Mouse (Mus musculus) embryonic facial prominence, embryonic 12.5 days (tissue): ENCODE results near the gene Krtap28-10. TPM values are rescaled to one million over a fixed set of nuclear protein-coding genes. Genes with fewer than 3 reads are reported as not detected.

Experiments used
- ATAC-seq: fragments of 200-750 bp; cut with Nextera tagmentation; 2 replicates; pipeline ENCODE4 v1.8.0; 2017; ENCODE audit not compliant: insufficient number of reproducible peaks, insufficient read depth, low FRiP score, low TSS enrichment
- H3K27ac ChIP-seq: fragments of 300-500 bp; sonication (generic); 2 replicates; pipeline ENCODE4 v1.5.1; 2016; ENCODE audit warnings: mild to moderate bottlenecking
- H3K27me3 ChIP-seq: fragments of 300-500 bp; sonication (generic); 2 replicates; pipeline ENCODE4 v1.6.1; 2016; ENCODE audit warnings: mild to moderate bottlenecking, moderate library complexity
- H3K36me3 ChIP-seq: fragments of 300-500 bp; sonication (generic); 2 replicates; pipeline ENCODE4 v1.6.1; 2016; ENCODE audit warnings: mild to moderate bottlenecking
- H3K4me1 ChIP-seq: fragments of 300-500 bp; sonication (generic); 2 replicates; pipeline ENCODE4 v1.6.1; 2016
- H3K4me2 ChIP-seq: fragments of 300-500 bp; sonication (generic); replicated peaks from 2 replicates; pipeline ENCODE4 v1.6.1; 2016; ENCODE audit warnings: mild to moderate bottlenecking, moderate library complexity
- H3K4me3 ChIP-seq: fragments of 300-500 bp; sonication (generic); 2 replicates; pipeline ENCODE4 v1.5.1; 2016; ENCODE audit warnings: mild to moderate bottlenecking
- H3K9ac ChIP-seq: fragments of 300-500 bp; sonication (generic); 2 replicates; pipeline ENCODE4 v1.6.1; 2016; ENCODE audit warnings: mild to moderate bottlenecking, moderate library complexity
- H3K9me3 ChIP-seq: fragments of 300-500 bp; sonication (generic); 2 replicates; pipeline ENCODE4 v1.6.1; 2016; ENCODE audit warnings: mild to moderate bottlenecking, moderate library complexity
- WGBS: fragments of 180-500 bp; shearing (Covaris S2); methylation state at CpG from one replicate; pipeline ENCODE4 v1.1.7; 2016; 5-methylcytosine and 5-hydroxymethylcytosine counted together
- polyA plus RNA-seq: library from polyadenylated mRNA; unstranded; fragments of >200 nt; fragmentation: Nextera tagmentation; extraction: Ambion mirVana; gene quantifications from 2 replicates; pipeline ENCODE4 v1.2.1, GENCODE M21; 2016

The Krtap28-10 gene
- polyA plus RNA-seq, 1 experiment from 2014 or later: not detected

DNA sequence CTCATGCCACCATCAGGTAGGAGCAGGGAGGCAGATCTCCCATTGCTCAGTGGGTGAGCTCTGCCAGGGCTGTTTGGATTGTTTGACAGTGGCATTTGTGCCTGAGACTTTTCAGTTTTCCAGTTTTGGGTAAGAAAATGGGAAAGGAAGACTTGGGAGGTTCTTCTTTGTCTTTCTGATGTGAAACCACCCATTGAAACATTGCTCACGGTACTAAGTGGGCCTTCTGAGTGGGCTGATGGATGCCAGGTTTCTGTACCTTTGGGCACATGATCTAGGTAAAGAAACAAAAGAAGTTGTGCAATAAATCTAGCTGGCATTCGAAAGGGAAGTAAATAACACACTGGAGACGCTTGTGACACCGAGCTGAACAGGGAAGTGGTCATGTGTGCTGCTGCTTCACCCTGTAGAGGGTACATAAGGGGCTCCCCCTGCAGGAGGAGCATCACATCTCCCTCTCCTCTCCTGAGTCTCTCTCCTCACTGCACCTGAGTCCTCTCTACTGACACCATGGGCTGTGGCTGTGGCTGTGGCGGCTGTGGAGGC is 2.7 kb upstream of the Krtap28-10 start, which contains the start of gene Gm47969:
Gm47969 (plus strand) TSS at position 51 of the 546 bp plus-strand sequence.
- Histone ChIP-seq H3K9me3 (no peaks in the 10 kb centered on the region), H3K4me1 (no peaks in the 10 kb centered on the region), H3K36me3 (no peaks in the 10 kb centered on the region), H3K9ac (no peak within 1 kb of the TSS), H3K27me3 (no peaks in the 10 kb centered on the region), H3K4me2 (no peak within 1 kb of the TSS), H3K27ac (no peak within 1 kb of the TSS), H3K4me3 (no peak within 1 kb of the TSS)
- 81% methylated on average over 5 of the region's 5 CpGs for WGBS
- no peak for ATAC-seq

DNA sequence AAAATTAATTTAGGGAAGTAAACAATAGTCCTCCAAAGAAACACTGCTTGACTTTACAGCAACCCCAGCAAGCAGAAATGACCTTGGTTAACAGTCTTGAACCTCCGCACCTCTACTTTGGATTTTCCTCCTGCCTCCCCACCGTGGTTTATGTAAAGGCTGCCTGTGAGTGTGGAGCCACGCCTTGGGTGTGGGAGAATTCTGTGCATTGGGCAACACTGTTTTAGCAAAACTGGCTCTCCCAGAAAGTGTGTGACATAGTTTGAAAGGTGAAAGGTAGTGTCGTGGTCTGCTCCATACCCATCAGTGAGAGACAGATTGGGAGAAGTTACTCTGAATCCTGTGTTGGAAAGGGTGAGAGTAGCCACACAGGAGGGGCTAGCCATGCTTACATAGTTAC is 3.2 kb downstream of the Krtap28-10 start:
- Histone ChIP-seq H3K36me3 (no peaks in the 10 kb centered on the region), H3K27me3 (no peaks in the 10 kb centered on the region), H3K9ac (no peak overlapping the region), H3K4me1 (no peaks in the 10 kb centered on the region), H3K4me2 (no peak overlapping the region), H3K9me3 (no peaks in the 10 kb centered on the region), H3K4me3 (no peak overlapping the region), H3K27ac (no peak overlapping the region)
- ATAC-seq: no peak
- WGBS: 72% methylated on average over 4 of the region's 4 CpGs

DNA sequence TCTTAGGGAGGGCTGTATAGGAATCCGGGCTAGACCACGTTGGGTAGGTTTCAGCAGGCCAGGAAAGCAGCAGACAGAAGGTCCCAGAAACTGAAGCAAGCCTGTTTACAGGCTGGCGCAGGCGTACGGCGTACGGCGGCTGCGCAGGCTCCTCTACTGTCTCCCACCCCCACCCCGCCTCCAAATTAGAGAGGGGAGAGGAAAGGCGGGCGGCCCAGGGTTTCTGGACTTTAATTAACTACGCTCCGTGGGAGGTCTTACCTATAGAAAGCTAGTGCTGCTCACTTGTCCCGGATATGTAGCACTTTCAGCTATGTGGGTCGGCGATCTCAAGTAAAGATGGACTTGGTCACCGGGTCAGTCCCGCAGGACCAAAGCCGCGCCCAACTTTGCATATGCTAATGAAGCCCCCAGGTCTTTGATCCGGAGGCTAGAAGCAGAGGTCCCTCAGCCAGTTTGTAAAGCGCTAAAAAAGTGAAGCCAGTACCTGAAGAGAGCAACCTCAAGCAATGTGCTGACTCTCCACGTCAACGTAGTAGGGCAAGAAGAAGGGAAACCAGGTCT is 4.1 kb downstream of the Krtap28-10 start, which contains the start of gene Slc19a3:
Slc19a3 (minus strand) TSS at position 340 of the 564 bp plus-strand sequence.
- Histone ChIP-seq H3K4me3 (peak within 1 kb of the TSS; percentile 46), H3K27ac (peak within 1 kb of the TSS; percentile 51; the same call in 1 of the 2 replicates), H3K9ac (peak within 1 kb of the TSS; percentile 46; the same call in 1 of the 2 replicates), H3K27me3 (no peaks in the 10 kb centered on the region), H3K4me1 (no peaks in the 10 kb centered on the region), H3K36me3 (no peaks in the 10 kb centered on the region), H3K4me2 (peak within 1 kb of the TSS; percentile 56), H3K9me3 (no peaks in the 10 kb centered on the region)
- peak; percentile 82; the same call in 1 of the 2 replicates for ATAC-seq
- WGBS: under 1% methylated on average over 25 of the region's 25 CpGs

DNA sequence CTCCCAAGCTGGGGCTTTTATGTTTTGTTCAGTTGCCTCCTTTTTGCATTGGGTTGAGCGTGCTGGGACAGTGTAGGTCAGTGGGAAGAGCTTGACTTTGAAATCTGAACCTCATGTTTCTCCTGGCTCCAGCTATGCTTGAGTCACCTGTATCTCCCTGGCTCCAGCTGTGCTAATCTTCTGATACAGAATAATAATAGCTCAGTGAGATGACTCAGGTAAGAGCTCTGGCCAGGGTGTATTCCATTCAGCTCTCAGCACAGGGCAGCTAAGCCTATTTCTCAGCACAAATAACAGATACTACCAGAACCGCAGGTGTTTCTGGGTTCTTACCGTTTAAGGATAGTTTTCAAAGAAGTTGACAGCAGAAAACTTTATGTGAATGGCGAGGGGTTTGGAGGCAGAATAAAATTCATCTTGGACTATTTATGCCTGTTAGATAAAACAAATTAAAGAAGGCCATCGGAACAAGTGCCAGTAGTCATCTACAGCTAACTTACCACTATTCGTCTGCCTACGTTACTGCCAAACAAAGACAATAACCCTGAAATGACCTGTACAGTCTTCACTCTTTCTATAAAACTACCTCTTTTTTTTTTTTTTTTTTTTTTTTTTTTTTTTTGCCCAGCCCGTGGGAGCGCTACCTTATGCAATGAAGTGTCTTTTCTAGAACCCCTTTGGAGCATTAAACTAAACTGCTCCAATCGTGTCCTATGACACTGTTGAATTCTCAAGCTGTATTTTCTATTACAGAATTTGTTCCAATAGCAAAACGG is 5.2 kb downstream of the Krtap28-10 start:
- Histone ChIP-seq H3K4me1 (no peaks in the 10 kb centered on the region), H3K9me3 (no peaks in the 10 kb centered on the region), H3K36me3 (no peaks in the 10 kb centered on the region), H3K9ac (no peak overlapping the region), H3K4me2 (no peak overlapping the region), H3K27me3 (no peaks in the 10 kb centered on the region), H3K27ac (no peak overlapping the region), H3K4me3 (no peak overlapping the region)
- 68% methylated on average over 11 of the region's 11 CpGs for WGBS
- ATAC-seq: no peak

- no peak overlapping the region for H3K4me2 ChIP-seq
- no peak overlapping the region for H3K4me3 ChIP-seq
- H3K27ac ChIP-seq: no peak overlapping the region
- no peaks in the 10 kb centered on the region for H3K4me1 ChIP-seq
- no peak for ATAC-seq
- WGBS: 71% methylated on average over 5 of the region's 5 CpGs
- no peaks in the 10 kb centered on the region for H3K27me3 ChIP-seq
- H3K36me3 ChIP-seq: no peaks in the 10 kb centered on the region
- H3K9ac ChIP-seq: no peak overlapping the region
- no peaks in the 10 kb centered on the region for H3K9me3 ChIP-seq
These were observed 7.8 kb downstream of the Krtap28-10 start for GRCm38 (mm10) chr1:83034509-83034908.

DNA sequence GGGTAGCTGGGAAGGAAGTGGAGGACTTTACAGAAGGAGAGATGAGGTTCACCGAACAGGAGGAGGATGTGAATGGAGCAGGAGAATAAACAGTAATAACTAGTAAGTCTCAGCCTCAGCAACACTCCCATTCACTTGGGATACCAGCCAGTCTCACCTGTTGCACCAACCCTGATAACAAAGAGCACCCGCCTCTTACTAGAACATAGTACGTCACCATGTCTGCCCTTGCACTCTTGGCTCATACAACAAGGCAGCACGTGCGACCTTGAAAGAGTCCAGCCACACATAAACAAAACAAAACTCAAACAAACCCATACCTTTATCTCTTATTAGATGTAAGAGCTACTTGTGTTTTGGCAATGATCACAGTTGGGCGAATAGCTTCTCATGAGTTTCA is 9.8 kb downstream of the Krtap28-10 start:
- Histone ChIP-seq H3K4me2 (no peak overlapping the region), H3K9ac (no peak overlapping the region), H3K4me1 (no peaks in the 10 kb centered on the region), H3K4me3 (no peak overlapping the region), H3K9me3 (no peaks in the 10 kb centered on the region), H3K27ac (no peak overlapping the region), H3K27me3 (no peaks in the 10 kb centered on the region), H3K36me3 (no peaks in the 10 kb centered on the region)
- ATAC-seq: no peak
- WGBS: 89% methylated on average over 6 of the region's 6 CpGs

- no peaks in the 10 kb centered on the region for H3K9me3 ChIP-seq
- H3K36me3 ChIP-seq: no peaks in the 10 kb centered on the region
- no peaks in the 10 kb centered on the region for H3K4me1 ChIP-seq
- no peak overlapping the region for H3K9ac ChIP-seq
- no peak overlapping the region for H3K4me3 ChIP-seq
- no peak for ATAC-seq
- WGBS: 54% methylated on average over 1 of the region's 1 CpGs
- H3K27me3 ChIP-seq: no peaks in the 10 kb centered on the region
- H3K4me2 ChIP-seq: no peak overlapping the region
- no peak overlapping the region for H3K27ac ChIP-seq
These were observed 10.3 kb downstream of the Krtap28-10 start for GRCm38 (mm10) chr1:83031950-83032349.

DNA sequence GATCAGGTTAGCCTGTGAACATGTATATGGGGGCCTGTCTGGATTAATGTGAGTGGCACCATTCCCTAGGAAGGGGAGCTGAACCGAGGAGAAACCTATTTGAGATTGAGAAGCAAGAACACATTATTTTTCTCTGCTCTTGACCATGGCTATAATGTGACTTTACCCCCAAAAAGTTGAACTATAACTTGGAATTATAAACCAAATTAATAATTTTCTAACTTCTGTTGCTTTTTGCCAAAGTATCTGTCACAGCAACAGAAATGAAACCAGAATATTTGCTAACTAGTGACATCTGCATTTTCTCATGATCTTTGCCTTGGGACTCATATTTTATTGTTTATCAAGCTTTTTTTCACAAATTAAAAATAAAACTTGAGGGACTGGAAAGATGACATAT is 25.7 kb downstream of the Krtap28-10 start:
- no peaks in the 10 kb centered on the region for H3K27me3 ChIP-seq
- H3K27ac ChIP-seq: no peak overlapping the region
- no peak for ATAC-seq
- no peaks in the 10 kb centered on the region for H3K9me3 ChIP-seq
- no peaks in the 10 kb centered on the region for H3K4me1 ChIP-seq
- no peak overlapping the region for H3K4me2 ChIP-seq
- 61% methylated on average over 1 of the region's 1 CpGs for WGBS
- no peaks in the 10 kb centered on the region for H3K36me3 ChIP-seq
- no peak overlapping the region for H3K4me3 ChIP-seq
- no peak overlapping the region for H3K9ac ChIP-seq

DNA sequence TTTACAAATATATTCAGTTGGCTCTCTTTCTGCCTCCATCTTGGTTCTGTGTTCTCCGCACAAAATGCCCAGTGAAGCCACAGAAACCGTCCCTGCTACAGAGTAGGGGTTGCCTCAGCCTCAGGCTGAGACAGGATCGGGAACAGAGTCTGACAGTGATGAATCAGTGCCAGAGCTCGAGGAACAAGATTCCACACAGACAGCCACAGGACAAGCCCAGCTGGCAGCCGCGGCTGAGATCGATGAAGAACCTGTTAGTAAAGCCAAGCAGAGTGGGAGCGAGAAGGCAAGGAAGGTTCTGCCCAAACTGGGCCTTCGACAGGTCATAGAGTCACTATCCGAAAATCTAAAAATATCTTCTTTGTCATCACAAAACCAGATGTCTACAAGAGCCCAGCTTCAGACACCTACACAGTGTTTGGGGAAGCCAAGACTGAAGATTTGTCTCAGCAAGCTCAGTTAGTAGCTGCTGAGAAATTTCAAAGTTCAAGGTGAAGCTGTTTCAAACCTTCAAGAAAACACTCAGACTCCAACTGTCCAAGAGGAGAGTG is 26.9 kb downstream of the Krtap28-10 start:
- no peak overlapping the region for H3K4me2 ChIP-seq
- H3K9ac ChIP-seq: no peak overlapping the region
- no peaks in the 10 kb centered on the region for H3K36me3 ChIP-seq
- H3K9me3 ChIP-seq: no peaks in the 10 kb centered on the region
- no peak overlapping the region for H3K27ac ChIP-seq
- H3K4me3 ChIP-seq: no peak overlapping the region
- no peak for ATAC-seq
- no peaks in the 10 kb centered on the region for H3K27me3 ChIP-seq
- WGBS: 77% methylated on average over 10 of the region's 10 CpGs
- H3K4me1 ChIP-seq: no peaks in the 10 kb centered on the region

- no peak for ATAC-seq
- WGBS: 95% methylated on average over 3 of the region's 3 CpGs
These were observed 27.8 kb downstream of the Krtap28-10 start for GRCm38 (mm10) chr1:83014477-83014876.

DNA sequence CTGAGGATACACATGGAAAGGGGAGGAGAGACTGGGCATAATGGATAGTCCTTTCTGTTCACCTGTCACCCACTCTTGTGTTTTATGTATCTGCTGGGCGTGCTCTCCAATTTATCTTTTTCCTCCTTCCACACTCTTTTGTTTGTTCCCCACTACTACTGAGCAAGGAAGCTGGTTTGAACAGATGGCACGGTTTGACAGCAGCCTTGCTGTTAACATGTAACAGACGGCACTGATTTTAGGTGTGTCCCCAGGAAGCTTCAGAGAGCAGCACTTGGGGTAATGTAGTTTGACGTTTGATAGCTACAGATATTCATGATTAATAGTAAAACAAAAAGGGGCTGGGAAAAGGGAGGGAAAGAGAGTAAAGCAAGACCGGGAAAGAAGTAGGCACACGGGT is 34.8 kb downstream of the Krtap28-10 start:
- 71% methylated on average over 6 of the region's 6 CpGs for WGBS
- Histone ChIP-seq H3K36me3 (no peaks in the 10 kb centered on the region), H3K4me3 (no peak overlapping the region), H3K9ac (no peak overlapping the region), H3K4me1 (no peaks in the 10 kb centered on the region), H3K27ac (no peak overlapping the region), H3K4me2 (no peak overlapping the region), H3K27me3 (no peaks in the 10 kb centered on the region), H3K9me3 (no peaks in the 10 kb centered on the region)
- no peak for ATAC-seq

More at GRCm38 (mm10) chr1:83014477-83014876, 27.8 kb downstream of the Krtap28-10 start:
- Histone ChIP-seq H3K4me2 (no peak overlapping the region), H3K9ac (no peak overlapping the region), H3K4me1 (no peaks in the 10 kb centered on the region), H3K4me3 (no peak overlapping the region), H3K36me3 (no peaks in the 10 kb centered on the region), H3K27ac (no peak overlapping the region), H3K27me3 (no peaks in the 10 kb centered on the region), H3K9me3 (no peaks in the 10 kb centered on the region)
